In the genomic region with DNA sequence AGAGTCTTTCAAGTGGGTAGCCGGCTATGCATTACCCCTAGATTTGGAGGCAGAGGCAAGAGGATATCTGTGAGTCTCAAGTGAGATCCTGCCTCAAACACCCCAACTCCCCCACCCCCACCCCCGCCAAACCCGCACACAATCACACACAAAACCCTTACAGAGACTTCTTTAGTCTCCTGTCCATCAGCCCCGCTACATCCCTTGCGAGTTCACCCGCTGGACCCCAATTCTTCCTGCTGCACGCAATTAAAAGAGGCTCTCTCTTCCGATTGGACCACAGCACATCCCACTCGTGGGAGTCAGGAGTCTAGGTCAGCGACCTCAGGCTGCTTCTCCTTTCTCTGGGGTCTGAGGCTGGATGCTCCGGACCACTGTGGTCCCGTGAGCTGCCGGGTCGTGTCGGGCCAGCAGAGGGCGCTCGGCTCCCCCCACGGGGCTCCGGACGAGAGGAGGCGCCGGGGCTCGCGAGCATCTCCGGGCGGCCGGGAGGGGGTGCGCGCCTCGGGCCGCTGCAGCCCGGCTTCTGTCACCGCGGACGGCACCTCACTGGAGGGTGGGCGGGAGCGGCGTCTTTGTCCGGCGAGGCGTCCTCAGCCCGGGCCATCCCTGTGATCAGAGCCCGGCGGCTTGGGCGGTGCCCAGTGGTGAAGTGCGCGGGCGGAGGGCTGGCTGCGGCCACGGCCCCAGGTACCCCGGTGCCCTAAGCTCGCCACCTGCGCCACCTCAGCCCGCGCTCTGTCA, we compare ENCODE assay signal across 8 mouse cellular contexts. TPM values are rescaled to one million over a fixed set of nuclear protein-coding genes. Genes with fewer than 3 reads are reported as not detected.
DNase-seq lines count a peak whose midpoint lies in the region; ATAC-seq lines count a peak whose summit lies in the region.

A gene (plus strand): TSS at position 500 of the 744 bp plus-strand sequence.

- no peaks in the 10 kb centered on the region for H3K36me3 ChIP-seq in forebrain, embryonic 13.5 days (ENCODE audit: poor library complexity, severe bottlenecking)
- H3K36me3 ChIP-seq in heart, embryonic 15.5 days = no peaks in the 10 kb centered on the region
- no peaks in the 10 kb centered on the region for H3K36me3 ChIP-seq in liver, embryonic 11.5 days (ENCODE audit: control insufficient read depth, insufficient read depth, low read length)
- no peaks in the 10 kb centered on the region for H3K36me3 ChIP-seq in splenic B cell, adult 2 months (ENCODE audit: control insufficient read depth, insufficient read depth, low read length, poor library complexity, severe bottlenecking)

- under 1% methylated on average over 45 of the region's 55 CpGs for WGBS in forebrain, embryonic 13.5 days
- under 1% methylated on average over 55 of the region's 55 CpGs for WGBS in heart, embryonic 15.5 days
- WGBS in liver, embryonic 11.5 days = 1% methylated on average over 55 of the region's 55 CpGs

- peak within 1 kb of the TSS; percentile 99 for H3K4me2 ChIP-seq in forebrain, embryonic 13.5 days
- H3K4me2 ChIP-seq in heart, embryonic 15.5 days = peak within 1 kb of the TSS; percentile 97
- peak within 1 kb of the TSS; percentile 79 for H3K4me2 ChIP-seq in liver, embryonic 11.5 days

- peak; percentile 95 for ATAC-seq in forebrain, embryonic 13.5 days
- peak; percentile 80 for ATAC-seq in heart, embryonic 15.5 days (replicated peaks; ENCODE audit: insufficient number of reproducible peaks, insufficient read depth, low FRiP score, low read depth)
- peak; percentile 76 for ATAC-seq in liver, embryonic 11.5 days (replicated peaks; ENCODE audit: low FRiP score)

- peak within 1 kb of the TSS; percentile 73 for H3K9ac ChIP-seq in forebrain, embryonic 13.5 days
- H3K9ac ChIP-seq in heart, embryonic 15.5 days = peak within 1 kb of the TSS; percentile 62
- H3K9ac ChIP-seq in liver, embryonic 11.5 days (ENCODE audit: low read depth, low read length) = no peak within 1 kb of the TSS

- H3K4me3 ChIP-seq in forebrain, embryonic 13.5 days = peak within 1 kb of the TSS; percentile 65
- peak within 1 kb of the TSS; percentile 60 for H3K4me3 ChIP-seq in heart, embryonic 15.5 days
- peak within 1 kb of the TSS; percentile 52 for H3K4me3 ChIP-seq in liver, embryonic 11.5 days (ENCODE audit: low read depth, low read length)

- H3K9me3 ChIP-seq in forebrain, embryonic 13.5 days (replicated peaks) = no peaks in the 10 kb centered on the region
- no peaks in the 10 kb centered on the region for H3K9me3 ChIP-seq in heart, embryonic 15.5 days (replicated peaks)
- no peaks in the 10 kb centered on the region for H3K9me3 ChIP-seq in liver, embryonic 11.5 days (ENCODE audit: control insufficient read depth, low read length)

- no peak within 1 kb of the TSS for H3K27ac ChIP-seq in forebrain, embryonic 13.5 days
- peak within 1 kb of the TSS; percentile 69 for H3K27ac ChIP-seq in heart, embryonic 15.5 days
- no peak within 1 kb of the TSS for H3K27ac ChIP-seq in liver, embryonic 11.5 days (ENCODE audit: low read depth, low read length)

- DNase-seq in CD4-positive helper T cell, adult 2 months (ENCODE audit: low read depth, low spot score) = peak; percentile 37
- peak; percentile 95 for DNase-seq in cerebellum, adult 11 months
- DNase-seq in kidney, postnatal 14 days = peak; percentile 76
- peak; percentile 78 for DNase-seq in liver, embryonic 11.5 days (ENCODE audit: low spot score)
- peak; percentile 9 to 42 for DNase-seq in natural killer cell, adult 2 months (ENCODE audit: low spot score in 2 of 2)
- DNase-seq in splenic B cell, adult 2 months (ENCODE audit: low read depth, low spot score) = peak; percentile 40

- H3K4me1 ChIP-seq in forebrain, embryonic 13.5 days = peaks cover 26% of the 10 kb centered on the region
- peaks cover 24% of the 10 kb centered on the region for H3K4me1 ChIP-seq in heart, embryonic 15.5 days (replicated peaks)
- H3K4me1 ChIP-seq in liver, embryonic 11.5 days (replicated peaks; ENCODE audit: control insufficient read depth, insufficient read depth, low read length) = 0 out of 2 replicates have a peak, but pooled peaks cover 4% of the 10 kb centered on the region

- peaks cover 29% of the 10 kb centered on the region for H3K27me3 ChIP-seq in forebrain, embryonic 13.5 days
- peaks cover 17% of the 10 kb centered on the region for H3K27me3 ChIP-seq in heart, embryonic 15.5 days
- peaks cover 39% of the 10 kb centered on the region for H3K27me3 ChIP-seq in liver, embryonic 11.5 days (replicated peaks; ENCODE audit: control insufficient read depth, insufficient read depth, low read length)
- H3K27me3 ChIP-seq in splenic B cell, adult 2 months (ENCODE audit: control insufficient read depth, insufficient read depth, low read length, poor library complexity, severe bottlenecking) = no peaks in the 10 kb centered on the region

RNA-seq across cellular contexts. Expression of the gene that starts here (rescaled TPM):
- 13.7 and 13.9 TPM in 2 replicates for polyA plus RNA-seq in forebrain, embryonic 13.5 days (2015; fragmentation: Nextera tagmentation; extraction: Ambion mirVana)
- 102 and 121 TPM in 2 replicates for polyA plus RNA-seq in heart, embryonic 15.5 days (2015; fragmentation: Nextera tagmentation; extraction: Ambion mirVana)
- 3.2 and 3.9 TPM in 2 replicates for polyA plus RNA-seq in liver, embryonic 11.5 days (2014; fragmentation: Nextera tagmentation; extraction: Ambion mirVana)

Comparison
In these comparisons a context has a peak if more than half of its experiments do, and no peak if none do; other contexts are left out.
1. DNase-seq: peak in every context shown above with its lines; median percentile 95 in cerebellum, adult 11 months; 78 in liver, embryonic 11.5 days; 76 in kidney, postnatal 14 days; 40 in splenic B cell, adult 2 months; 37 in CD4-positive helper T cell, adult 2 months; 26 in natural killer cell, adult 2 months.